Mouse (Mus musculus): ENCODE measurements around the gene Prrt3.

Prrt3 gene

GRCm38 (mm10) chr6:113502801-113503200 is 1.1 kb upstream of the Prrt3 start:
- CTCF ChIA-PET, result interaction anchor here in 3 of 4 experiments (0.6 to 1.8 kb wide), 5 partner anchors 8 to 921 kb away, joined by 3 to 10 read pairs (median 4); no protein-coding TSS in a partner anchor
- POLR2A ChIA-PET, result interaction anchor here (0.5 to 4.2 kb wide), 29 partner anchors 8 to 266 kb away, joined by 3 to 38 read pairs (median 4); partner anchors contain the start of genes Creld1 (in 1 of the 4), Emc3 (in 1 of the 4), Fancd2 (in 1 of the 4) and Fancd2os (in 1 of the 4)

GRCm38 (mm10) chr6:113499346-113499745 is 2.4 kb downstream of the Prrt3 start:
- ChIA-PET CTCF (no interaction called here), POLR2A (interaction anchor here in 1 of 4 experiments (1.2 kb wide), 1 partner anchor 16 kb away, joined by 4 read pairs; no protein-coding TSS in a partner anchor)

- ChIA-PET CTCF (interaction anchor here (0.6 to 2.3 kb wide), 39 partner anchors 8 to 1433 kb away, joined by 3 to 13 read pairs (median 5); partner anchors contain the start of genes Creld1 (in 2 of the 4), Irak2 (in 2 of the 4), Jagn1 (in 2 of the 4) and Camk1 (in 1 of the 4)), POLR2A (interaction anchor here (0.6 to 4.3 kb wide), 44 partner anchors 7 to 419 kb away, joined by 3 to 38 read pairs (median 5); partner anchors contain the start of genes Prrt3 (in 3 of the 4), Creld1 (in 2 of the 4), Il17rc (in 2 of the 4) and Jagn1 (in 2 of the 4))
These were observed 6.6 kb downstream of the Prrt3 start for GRCm38 (mm10) chr6:113495071-113495675.

- ChIA-PET POLR2A (interaction anchor here (0.6 to 4.3 kb wide), 56 partner anchors 8 to 448 kb away, joined by 3 to 38 read pairs (median 4); partner anchors contain the start of genes Jagn1 (in 3 of the 4), Prrt3 (in 3 of the 4), Creld1 (in 2 of the 4) and Emc3 (in 2 of the 4)), CTCF (interaction anchor here (0.5 to 2.3 kb wide), 68 partner anchors 8 to 1544 kb away, joined by 3 to 13 read pairs (median 4); partner anchors contain the start of genes Il17rc (in 3 of the 4), Camk1 (in 2 of the 4), Creld1 (in 2 of the 4) and Il17re (in 2 of the 4))
These were observed 7.4 kb downstream of the Prrt3 start for GRCm38 (mm10) chr6:113494258-113494788.

- CTCF ChIA-PET, result interaction anchor here in 2 of 4 experiments (0.9 to 1.5 kb wide), 3 partner anchors 9 to 11 kb away, joined by 4 to 10 read pairs (median 5); partner anchors contain the start of gene Prrt3 (in 1 of the 2)
These were observed 9.4 kb downstream of the Prrt3 start for GRCm38 (mm10) chr6:113492101-113492864.

GRCm38 (mm10) chr6:113489410-113489809 is 12.3 kb downstream of the Prrt3 start:
- CTCF ChIA-PET, result no interaction called here
- POLR2A ChIA-PET, result interaction anchor here in 2 of 4 experiments (0.7 to 4.8 kb wide), 9 partner anchors 12 to 401 kb away, joined by 3 to 37 read pairs (median 3); partner anchors contain the start of genes Il17rc (in 2 of the 2), Prrt3 (in 2 of the 2) and Jagn1 (in 1 of the 2)

More at GRCm38 (mm10) chr6:113492101-113492864, 9.4 kb downstream of the Prrt3 start:
- POLR2A ChIA-PET, result interaction anchor here (0.5 to 4.3 kb wide), 19 partner anchors 8 to 759 kb away, joined by 3 to 38 read pairs (median 3); partner anchors contain the start of genes Prrt3 (in 4 of the 4), Cidec (in 1 of the 4), Creld1 (in 1 of the 4) and Il17rc (in 1 of the 4)

- ChIA-PET CTCF (interaction anchor here in 2 of 4 experiments (1.0 to 2.4 kb wide), 3 partner anchors 18 to 151 kb away, joined by 4 to 14 read pairs (median 4); partner anchors contain the start of gene Irak2 (in 1 of the 2)), POLR2A (interaction anchor here (0.5 to 4.8 kb wide), 20 partner anchors 10 to 210 kb away, joined by 3 to 37 read pairs (median 4); partner anchors contain the start of genes Prrt3 (in 4 of the 4), Il17rc (in 2 of the 4), Fancd2os (in 1 of the 4) and Tatdn2 (in 1 of the 4))
These were observed 14.6 kb downstream of the Prrt3 start for GRCm38 (mm10) chr6:113487125-113487576.

- CTCF ChIA-PET, result interaction anchor here in 3 of 4 experiments (0.9 to 1.0 kb wide), 3 partner anchors 10 to 11 kb away, joined by 3 to 7 read pairs (median 5); no protein-coding TSS in a partner anchor
These were observed 18.0 kb downstream of the Prrt3 start for GRCm38 (mm10) chr6:113483729-113484128.

GRCm38 (mm10) chr6:113483100-113483615 is 18.6 kb downstream of the Prrt3 start, which contains the start of gene Creld1:
TSS of gene Creld1 (plus strand) at chr6:113483297.
- CTCF ChIA-PET, result interaction anchor here in 3 of 4 experiments (0.7 to 3.3 kb wide), 8 partner anchors 11 to 923 kb away, joined by 3 to 13 read pairs (median 7); no protein-coding TSS in a partner anchor

More at GRCm38 (mm10) chr6:113483729-113484128, 18.0 kb downstream of the Prrt3 start:
- POLR2A ChIA-PET, result interaction anchor here in 2 of 4 experiments (0.8 to 5.4 kb wide), 7 partner anchors 9 to 18 kb away, joined by 3 to 49 read pairs (median 3); partner anchors contain the start of genes Il17rc (in 2 of the 2) and Prrt3 (in 1 of the 2)

GRCm38 (mm10) chr6:113482477-113483099 is 19.1 kb downstream of the Prrt3 start:
- ChIA-PET CTCF (interaction anchor here (0.7 to 3.3 kb wide), 9 partner anchors 11 to 924 kb away, joined by 3 to 13 read pairs (median 6); no protein-coding TSS in a partner anchor), POLR2A (interaction anchor here (0.5 to 5.4 kb wide), 31 partner anchors 10 to 425 kb away, joined by 3 to 49 read pairs (median 5); partner anchors contain the start of genes Il17rc (in 3 of the 4), Jagn1 (in 3 of the 4), Brk1 (in 1 of the 4) and Brpf1 (in 1 of the 4))

More at GRCm38 (mm10) chr6:113483100-113483615, 18.6 kb downstream of the Prrt3 start, which contains the start of gene Creld1:
- POLR2A ChIA-PET, result interaction anchor here (0.6 to 5.4 kb wide), 22 partner anchors 9 to 425 kb away, joined by 3 to 49 read pairs (median 6); partner anchors contain the start of genes Il17rc (in 2 of the 4), Jagn1 (in 2 of the 4), Brk1 (in 1 of the 4) and Brpf1 (in 1 of the 4)

GRCm38 (mm10) chr6:113480555-113481373 is 21.0 kb downstream of the Prrt3 start:
- POLR2A ChIA-PET, result interaction anchor here (0.6 to 5.4 kb wide), 28 partner anchors 9 to 355 kb away, joined by 3 to 49 read pairs (median 4); partner anchors contain the start of genes Il17rc (in 3 of the 4), Brk1 (in 1 of the 4), Fancd2os (in 1 of the 4) and Jagn1 (in 1 of the 4)
- CTCF ChIA-PET, result interaction anchor here (0.6 to 3.3 kb wide), 14 partner anchors 9 to 281 kb away, joined by 3 to 14 read pairs (median 5); partner anchors contain the start of gene Il17rc (in 1 of the 4)

- CTCF ChIA-PET, result interaction anchor here in 3 of 4 experiments (1.0 to 2.5 kb wide), 3 partner anchors 9 to 15 kb away, joined by 3 to 14 read pairs (median 5); partner anchors contain the start of gene Il17rc (in 1 of the 3)
- POLR2A ChIA-PET, result interaction anchor here in 3 of 4 experiments (1.1 to 5.4 kb wide), 8 partner anchors 9 to 114 kb away, joined by 3 to 49 read pairs (median 17); partner anchors contain the start of genes Il17rc (in 1 of the 3) and Prrt3 (in 1 of the 3)
These were observed 22.8 kb downstream of the Prrt3 start for GRCm38 (mm10) chr6:113478906-113479305.

- ChIA-PET POLR2A (interaction anchor here in 2 of 4 experiments (0.6 to 1.4 kb wide), 2 partner anchors 17 to 18 kb away, joined by 3 read pairs; no protein-coding TSS in a partner anchor), CTCF (interaction anchor here in 1 of 4 experiments (1.1 kb wide), 1 partner anchor 17 kb away, joined by 4 read pairs; no protein-coding TSS in a partner anchor)
These were observed 24.4 kb downstream of the Prrt3 start for GRCm38 (mm10) chr6:113477353-113477752.

GRCm38 (mm10) chr6:113473715-113474114 is 28.0 kb downstream of the Prrt3 start:
- ChIA-PET POLR2A (interaction anchor here in 1 of 4 experiments (0.6 to 1.0 kb wide), 2 partner anchors 13 to 339 kb away, joined by 3 to 5 read pairs; no protein-coding TSS in a partner anchor), CTCF (interaction anchor here in 1 of 4 experiments (0.7 kb wide), 1 partner anchor 471 kb away, joined by 4 read pairs; no protein-coding TSS in a partner anchor)
